Mouse (Mus musculus) limb, embryonic 14.5 days (tissue): ENCODE measurements around the gene Lyl1. TPM values are rescaled to one million over a fixed set of nuclear protein-coding genes. Genes with fewer than 3 reads are reported as not detected.

Experiments used
- ATAC-seq: fragments of 200-750 bp; cut with Nextera tagmentation; 2 replicates; pipeline ENCODE4 v1.8.0; 2017; ENCODE audit warnings: low read depth, moderate number of reproducible peaks, moderate TSS enrichment; ENCODE audit not compliant: low FRiP score
- DNase-seq: peaks from one replicate; pipeline ENCODE4 v3.0.0-alpha.2; 2015; ENCODE audit warnings: low spot score
- H3K27ac ChIP-seq: fragments of 300-500 bp; sonication (generic); replicated peaks from 2 replicates; pipeline ENCODE4 v1.5.1; 2014; ENCODE audit warnings: low read depth, mild to moderate bottlenecking, low read length, moderate library complexity, mixed read lengths
- H3K27me3 ChIP-seq: fragments of 300-500 bp; sonication (generic); 2 replicates; pipeline ENCODE4 v1.6.1; 2014; ENCODE audit warnings: low read length, mixed read lengths; ENCODE audit not compliant: control insufficient read depth, insufficient read depth
- H3K36me3 ChIP-seq: fragments of 300-500 bp; sonication (generic); 2 replicates; pipeline ENCODE4 v1.6.1; 2014; ENCODE audit warnings: mild to moderate bottlenecking, low read length, moderate library complexity, mixed read lengths; ENCODE audit not compliant: control insufficient read depth, insufficient read depth
- H3K4me1 ChIP-seq: fragments of 300-500 bp; sonication (generic); 2 replicates; pipeline ENCODE4 v1.6.1; 2014; ENCODE audit warnings: antibody characterized with exemption, low read length, mixed read lengths; ENCODE audit not compliant: control insufficient read depth, insufficient read depth
- H3K4me2 ChIP-seq: fragments of 300-500 bp; sonication (generic); replicated peaks from 2 replicates; pipeline ENCODE4 v1.6.1; 2014; ENCODE audit warnings: low read depth, mild to moderate bottlenecking, low read length, moderate library complexity; ENCODE audit not compliant: severe bottlenecking
- H3K4me3 ChIP-seq: fragments of 300-500 bp; sonication (generic); replicated peaks from 2 replicates; pipeline ENCODE4 v1.5.1; 2014; ENCODE audit warnings: low read length
- H3K9ac ChIP-seq: fragments of 300-500 bp; sonication (generic); 2 replicates; pipeline ENCODE4 v1.6.1; 2014; ENCODE audit warnings: mild to moderate bottlenecking, low read depth, low read length, moderate library complexity; ENCODE audit not compliant: severe bottlenecking
- H3K9me3 ChIP-seq: fragments of 300-500 bp; sonication (generic); 2 replicates; pipeline ENCODE4 v1.6.1; 2016; ENCODE audit warnings: low read length; ENCODE audit not compliant: control insufficient read depth
- POLR2A ChIP-seq: fragments of 200-500 bp; IDR thresholded peaks from 2 replicates; pipeline ENCODE4 v1.8.0; 2012; ENCODE audit warnings: inconsistent platforms, mild to moderate bottlenecking, moderate library complexity, borderline replicate concordance; ENCODE audit not compliant: insufficient read depth, insufficient read length; ENCODE audit errors: extremely low read depth
- WGBS: fragments of 180-500 bp; shearing (Covaris S2); extraction: QIAGEN DNeasy Blood & Tissue Kit; methylation state at CpG from one replicate; pipeline ENCODE4 v1.1.7; 2014; 5-methylcytosine and 5-hydroxymethylcytosine counted together
- polyA plus RNA-seq, 2 experiments: library from polyadenylated mRNA; depleted of rRNA in 1 of 2; stranded (reverse) in 1 of 2; unstranded in 1 of 2; fragments of >200 nt; fragmentation: Nextera tagmentation in 1 of 2; extraction: Ambion mirVana in 1 of 2; gene quantifications; 2 replicates each; pipeline versions ENCODE4 v1.2.1 to v1.2.3; 2012 to 2014

Lyl1 gene
- polyA plus RNA-seq, 2 experiments: 5.6 to 7.1 TPM

GRCm38 (mm10) chr8:84749519-84749918 is 48.3 kb downstream of the Lyl1 start:
- Histone ChIP-seq H3K9me3 (no peaks in the 10 kb centered on the region), H3K27me3 (no peaks in the 10 kb centered on the region), H3K4me3 (no peak overlapping the region), H3K27ac (peak overlapping the region; percentile 90), H3K4me1 (peaks cover 77% of the 10 kb centered on the region), H3K36me3 (peaks cover 44% of the 10 kb centered on the region), H3K4me2 (peak overlapping the region; percentile 34), H3K9ac (peak overlapping the region; percentile 41)
- 37% methylated on average over 16 of the region's 16 CpGs for WGBS
- DNase-seq: peak; percentile 43
- TF ChIP-seq POLR2A: no peak
- peak; percentile 34; the same call in 1 of the 2 replicates for ATAC-seq

DNA sequence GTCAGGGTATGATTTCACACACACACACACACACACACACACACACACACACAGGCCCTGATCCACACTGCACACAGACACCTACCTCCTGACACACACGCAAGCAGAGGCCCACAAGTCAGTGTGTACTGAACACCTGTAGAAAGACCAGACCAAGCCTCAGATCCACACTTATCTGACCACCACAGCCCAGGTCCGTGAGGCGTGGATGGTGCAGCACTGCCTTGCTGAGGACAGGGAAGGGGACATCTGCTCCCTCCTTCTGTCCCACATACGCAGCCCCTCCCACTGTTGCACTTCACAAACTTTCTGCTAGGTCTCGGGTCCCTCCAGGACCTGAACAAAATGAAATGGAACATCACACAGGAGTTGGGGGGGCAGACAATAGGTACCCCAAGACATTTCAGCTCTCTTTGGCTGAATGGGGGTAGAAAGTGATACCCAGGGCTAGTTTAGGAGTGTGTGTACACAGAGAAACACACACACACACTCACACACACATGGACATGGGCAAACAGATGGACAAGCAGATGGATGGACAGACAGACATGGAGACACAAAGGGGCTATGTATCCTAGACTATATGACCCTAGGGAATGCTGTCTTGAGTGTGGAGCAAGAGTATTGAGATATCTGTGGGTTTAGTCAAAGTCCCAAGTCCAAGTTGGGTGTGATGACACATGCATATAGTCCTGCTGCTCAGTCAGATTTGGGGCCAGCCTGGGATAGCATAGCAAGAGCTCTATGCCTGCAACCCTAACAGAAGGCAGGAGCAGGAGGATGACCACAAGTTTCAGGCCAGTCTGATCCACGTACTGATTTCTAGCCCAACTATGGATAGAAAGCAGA is 51.7 kb downstream of the Lyl1 start:
- Histone ChIP-seq H3K9me3 (no peaks in the 10 kb centered on the region), H3K4me2 (no peak overlapping the region), H3K9ac (no peak overlapping the region), H3K27me3 (no peaks in the 10 kb centered on the region), H3K4me1 (peaks cover 54% of the 10 kb centered on the region), H3K4me3 (no peak overlapping the region), H3K27ac (no peak overlapping the region), H3K36me3 (peaks cover 52% of the 10 kb centered on the region)
- DNase-seq (no peak), ATAC-seq (no peak)
- TF ChIP-seq POLR2A: no peak
- 65% methylated on average over 6 of the region's 6 CpGs for whole genome bisulfite sequencing

Other genes with a start within 250 kb of the Lyl1 start
- 33.3 and 38.2 TPM in 2 replicates for gene Ier2, start 38.6 kb upstream of the Lyl1 start, polyA plus RNA-seq (2012; rRNA removed)
- 66.0 and 70.1 TPM in 2 replicates for gene Ier2, start 38.6 kb upstream of the Lyl1 start, polyA plus RNA-seq (2014; fragmentation: Nextera tagmentation; extraction: Ambion mirVana)
- gene Trmt1, start 15.2 kb upstream of the Lyl1 start, polyA plus RNA-seq (2012; rRNA removed): 144 and 158 TPM in 2 replicates
- gene Trmt1, start 15.2 kb upstream of the Lyl1 start, polyA plus RNA-seq (2014; fragmentation: Nextera tagmentation; extraction: Ambion mirVana): 71.0 and 71.7 TPM in 2 replicates
- gene Nacc1, start 13.6 kb upstream of the Lyl1 start, polyA plus RNA-seq (2012; rRNA removed): 68.8 and 86.2 TPM in 2 replicates
- gene Nacc1, start 13.6 kb upstream of the Lyl1 start, polyA plus RNA-seq (2014; fragmentation: Nextera tagmentation; extraction: Ambion mirVana): 18.5 and 19.8 TPM in 2 replicates
- 4.3 and 4.8 TPM in 2 replicates for gene G430095P16Rik, start 21.6 kb downstream of the Lyl1 start, polyA plus RNA-seq (2012; rRNA removed)
- 5.7 and 6.0 TPM in 2 replicates for gene G430095P16Rik, start 21.6 kb downstream of the Lyl1 start, polyA plus RNA-seq (2014; fragmentation: Nextera tagmentation; extraction: Ambion mirVana)
- gene Nfix, start 98.9 kb downstream of the Lyl1 start, polyA plus RNA-seq (2012; rRNA removed): 81.2 and 97.7 TPM in 2 replicates
- 100 and 108 TPM in 2 replicates for gene Nfix, start 98.9 kb downstream of the Lyl1 start, polyA plus RNA-seq (2014; fragmentation: Nextera tagmentation; extraction: Ambion mirVana)
- gene Dand5, start 121.4 kb downstream of the Lyl1 start, polyA plus RNA-seq (2012; rRNA removed): 5.7 and 5.9 TPM in 2 replicates
- 6.4 and 6.9 TPM in 2 replicates for gene Dand5, start 121.4 kb downstream of the Lyl1 start, polyA plus RNA-seq (2014; fragmentation: Nextera tagmentation; extraction: Ambion mirVana)
- 39.8 and 45.6 TPM in 2 replicates for gene Gadd45gip1, start 130.1 kb downstream of the Lyl1 start, polyA plus RNA-seq (2012; rRNA removed)
- 43.2 and 44.9 TPM in 2 replicates for gene Gadd45gip1, start 130.1 kb downstream of the Lyl1 start, polyA plus RNA-seq (2014; fragmentation: Nextera tagmentation; extraction: Ambion mirVana)
- 82.0 and 82.4 TPM in 2 replicates for gene Rad23a, start 139.2 kb downstream of the Lyl1 start, polyA plus RNA-seq (2012; rRNA removed)
- gene Rad23a, start 139.2 kb downstream of the Lyl1 start, polyA plus RNA-seq (2014; fragmentation: Nextera tagmentation; extraction: Ambion mirVana): 104 and 109 TPM in 2 replicates
- gene Calr, start 145.5 kb downstream of the Lyl1 start, polyA plus RNA-seq (2012; rRNA removed): 575 and 831 TPM in 2 replicates
- gene Calr, start 145.5 kb downstream of the Lyl1 start, polyA plus RNA-seq (2014; fragmentation: Nextera tagmentation; extraction: Ambion mirVana): 802 and 827 TPM in 2 replicates
- gene Farsa, start 155.5 kb downstream of the Lyl1 start, polyA plus RNA-seq (2012; rRNA removed): 105 and 123 TPM in 2 replicates
- 78.4 and 81.2 TPM in 2 replicates for gene Farsa, start 155.5 kb downstream of the Lyl1 start, polyA plus RNA-seq (2014; fragmentation: Nextera tagmentation; extraction: Ambion mirVana)
- gene Syce2, start 170.7 kb downstream of the Lyl1 start, polyA plus RNA-seq (2012; rRNA removed): 30.5 and 36.9 TPM in 2 replicates
- 75.3 and 78.4 TPM in 2 replicates for gene Syce2, start 170.7 kb downstream of the Lyl1 start, polyA plus RNA-seq (2014; fragmentation: Nextera tagmentation; extraction: Ambion mirVana)
- gene Gcdh, start 192.5 kb downstream of the Lyl1 start, polyA plus RNA-seq (2012; rRNA removed): 45.8 and 58.9 TPM in 2 replicates
- 29.8 and 34.5 TPM in 2 replicates for gene Gcdh, start 192.5 kb downstream of the Lyl1 start, polyA plus RNA-seq (2014; fragmentation: Nextera tagmentation; extraction: Ambion mirVana)
- gene Klf1, start 200.5 kb downstream of the Lyl1 start, polyA plus RNA-seq (2012; rRNA removed): 2.5 and 3.0 TPM in 2 replicates
- gene Klf1, start 200.5 kb downstream of the Lyl1 start, polyA plus RNA-seq (2014; fragmentation: Nextera tagmentation; extraction: Ambion mirVana): 1.4 and 2.0 TPM in 2 replicates
- gene Dnase2a, start 207.1 kb downstream of the Lyl1 start, polyA plus RNA-seq (2012; rRNA removed): 18.5 and 20.5 TPM in 2 replicates
- gene Dnase2a, start 207.1 kb downstream of the Lyl1 start, polyA plus RNA-seq (2014; fragmentation: Nextera tagmentation; extraction: Ambion mirVana): 13.8 and 15.4 TPM in 2 replicates
- gene Mast1, start 235.9 kb downstream of the Lyl1 start, polyA plus RNA-seq (2012; rRNA removed): 0.36 and 0.50 TPM in 2 replicates
- 0.15 and 0.32 TPM in 2 replicates for gene Mast1, start 235.9 kb downstream of the Lyl1 start, polyA plus RNA-seq (2014; fragmentation: Nextera tagmentation; extraction: Ambion mirVana)
- not detected in 2 replicates for gene Rtbdn, start 245.5 kb downstream of the Lyl1 start, polyA plus RNA-seq (2012; rRNA removed)
- not detected in 2 replicates for gene Rtbdn, start 245.5 kb downstream of the Lyl1 start, polyA plus RNA-seq (2014; fragmentation: Nextera tagmentation; extraction: Ambion mirVana)